Mouse (Mus musculus): Measurements from ENCODE around the gene Zfp710.

GRCm38 (mm10) chr7:79987745-79988144 lies 36.9 kb upstream of the Zfp710 start:
- TF ChIP-seq E2F4 (IDR thresholded peaks at IDR 0.05; ENCODE audit: insufficient read depth) (no peak), POLR2A (IDR thresholded peaks at IDR 0.05; ENCODE audit: insufficient read length, low read depth) (no peak), MAX (IDR thresholded peaks at IDR 0.05; ENCODE audit: low read depth) (no peak), POLR2AphosphoS2 (IDR thresholded peaks at IDR 0.05; ENCODE audit: insufficient read length, low read depth) (no peak), TCF12 (IDR thresholded peaks at IDR 0.05; ENCODE audit: insufficient read depth, poor library complexity, severe bottlenecking) (no peak), TCF3 (IDR thresholded peaks at IDR 0.05; ENCODE audit: insufficient read length, low read depth) (no peak), MYOD1 (IDR thresholded peaks at IDR 0.05; ENCODE audit: control insufficient read depth in 1 of 3, insufficient read length in 2 of 3, low read depth in 2 of 3) (no peak), CEBPB (IDR thresholded peaks at IDR 0.05; ENCODE audit: insufficient read depth, poor library complexity, severe bottlenecking) (no peak), MYOG (IDR thresholded peaks at IDR 0.05; ENCODE audit: control insufficient read depth in 1 of 3, insufficient read depth in 1 of 3, insufficient read length in 2 of 3, low read depth in 2 of 3) (no peak), USF1 (IDR thresholded peaks at IDR 0.05; ENCODE audit: low read depth) (no peak)

All from myocyte (in vitro differentiated cells).